Mouse (Mus musculus) forebrain, postnatal 0 days (tissue): ENCODE results near the gene Lrrc4c. TPM values are rescaled to one million over a fixed set of nuclear protein-coding genes. Genes with fewer than 3 reads are reported as not detected.

ENCODE experiments used
- ATAC-seq: fragments of 200-750 bp; cut with Nextera tagmentation; 2 replicates; pipeline ENCODE4 v1.8.0; 2017; ENCODE audit warnings: mild to moderate bottlenecking, moderate library complexity
- DNase-seq: peaks from one replicate; pipeline ENCODE4 v3.0.0-alpha.2; 2015
- H3K27ac ChIP-seq: fragments of 300-500 bp; sonication (generic); 2 replicates; pipeline ENCODE4 v1.5.1; 2014; ENCODE audit warnings: low read depth, mild to moderate bottlenecking, antibody characterized with exemption, low read length, moderate library complexity, mixed read lengths
- H3K27me3 ChIP-seq: fragments of 300-500 bp; sonication (generic); 2 replicates; pipeline ENCODE4 v1.6.1; 2014; ENCODE audit warnings: mild to moderate bottlenecking, low read length, mixed read lengths; ENCODE audit not compliant: insufficient read depth
- H3K36me3 ChIP-seq: fragments of 300-500 bp; sonication (generic); 2 replicates; pipeline ENCODE4 v1.6.1; 2014; ENCODE audit warnings: mild to moderate bottlenecking, moderate library complexity; ENCODE audit not compliant: insufficient read depth
- H3K4me1 ChIP-seq: fragments of 300-500 bp; sonication (generic); 2 replicates; pipeline ENCODE4 v1.6.1; 2014; ENCODE audit warnings: antibody characterized with exemption; ENCODE audit not compliant: insufficient read depth
- H3K4me2 ChIP-seq: fragments of 300-500 bp; sonication (generic); 2 replicates; pipeline ENCODE4 v1.6.1; 2014; ENCODE audit warnings: low read depth, mild to moderate bottlenecking, moderate library complexity
- H3K4me3 ChIP-seq: fragments of 300-500 bp; sonication (generic); 2 replicates; pipeline ENCODE4 v1.5.1; 2014; ENCODE audit warnings: low read depth, low read length, mixed read lengths
- H3K9ac ChIP-seq: fragments of 300-500 bp; sonication (generic); 2 replicates; pipeline ENCODE4 v1.6.1; 2014; ENCODE audit warnings: mild to moderate bottlenecking
- H3K9me3 ChIP-seq: fragments of 300-500 bp; sonication (generic); 2 replicates; pipeline ENCODE4 v1.6.1; 2016; ENCODE audit warnings: low read length
- CTCF ChIP-seq: sonication (generic); IDR thresholded peaks from 2 replicates; pipeline ENCODE4 v1.5.1; 2016; ENCODE audit warnings: antibody characterized with exemption, control low read depth, low read depth
- WGBS: fragments of 180-500 bp; shearing (Covaris S2); extraction: QIAGEN DNeasy Blood & Tissue Kit; methylation state at CpG from one replicate; pipeline ENCODE4 v1.1.7; 2014; 5-methylcytosine and 5-hydroxymethylcytosine counted together
- polyA plus RNA-seq: library from polyadenylated mRNA; unstranded; fragments of >200 nt; fragmentation: Nextera tagmentation; extraction: Ambion mirVana; gene quantifications from 2 replicates; pipeline ENCODE4 v1.2.1, GENCODE M21; 2015
- total RNA-seq: library from RNA; depleted of rRNA; stranded (reverse); fragments of >200 nt; gene quantifications from 2 replicates; pipeline ENCODE4 v1.2.3, GENCODE M21; 2014; rRNA removed

Lrrc4c gene
- 60.7 and 67.6 TPM in 2 replicates for total RNA-seq
- polyA plus RNA-seq: 32.0 and 39.9 TPM in 2 replicates

DNA sequence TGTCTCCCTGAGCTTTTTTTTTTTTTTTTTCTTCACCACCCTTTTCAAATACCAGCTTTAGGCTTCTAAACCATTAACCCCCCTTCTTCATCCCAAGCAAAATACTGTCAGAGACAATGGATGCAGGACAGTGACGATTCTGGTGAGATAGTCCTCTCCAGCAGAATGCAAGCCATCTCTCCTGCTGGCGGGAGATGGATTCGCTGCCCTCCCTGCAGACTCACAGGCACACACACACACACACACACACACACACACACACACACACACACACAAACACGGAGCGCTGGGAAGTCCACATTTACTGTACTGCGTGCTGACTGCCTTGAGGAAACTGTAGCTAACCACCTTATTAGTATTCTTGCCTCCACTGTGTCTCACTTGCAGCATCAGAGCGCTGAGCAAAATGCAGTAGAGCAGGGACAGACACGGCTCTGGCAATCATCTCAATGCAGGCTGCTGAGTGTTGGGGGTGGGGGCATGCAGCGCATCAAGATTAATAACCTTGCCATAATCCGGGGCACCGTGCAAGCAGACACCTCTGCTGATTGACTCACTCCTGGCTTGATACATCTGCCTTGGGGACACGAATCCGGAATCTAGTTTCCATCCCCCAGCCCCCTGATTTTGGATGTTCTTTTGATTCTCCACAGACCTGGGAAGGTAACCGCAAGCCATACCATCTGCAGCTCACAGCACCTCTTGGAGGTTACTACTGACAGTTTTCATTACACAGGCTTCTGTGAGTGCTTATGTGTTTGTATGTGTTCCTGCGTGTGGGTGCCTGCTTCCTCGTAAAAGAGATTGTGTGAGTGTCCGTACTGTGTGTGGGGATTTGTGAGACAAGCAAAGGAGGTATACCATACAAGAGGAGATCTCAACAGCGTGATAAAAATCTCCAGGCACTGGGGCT lies at the start of gene Lrrc4c:
Gene Lrrc4c, plus strand, starts transcription at position 783 of the 913 bp plus-strand sequence.
- H3K4me3 ChIP-seq: peak within 1 kb of the TSS; percentile 49
- H3K4me2 ChIP-seq: peak within 1 kb of the TSS; percentile 71
- no peaks in the 10 kb centered on the region for H3K36me3 ChIP-seq
- no peaks in the 10 kb centered on the region for H3K4me1 ChIP-seq
- ATAC-seq (peak; percentile 75), DNase-seq (peak; percentile 70)
- no peaks in the 10 kb centered on the region for H3K27me3 ChIP-seq
- H3K9me3 ChIP-seq: no peaks in the 10 kb centered on the region
- TF ChIP-seq CTCF: peak; percentile 44
- peak within 1 kb of the TSS; percentile 76 for H3K27ac ChIP-seq
- 2% methylated on average over 18 of the region's 18 CpGs for WGBS
- H3K9ac ChIP-seq: peak within 1 kb of the TSS; percentile 62

DNA sequence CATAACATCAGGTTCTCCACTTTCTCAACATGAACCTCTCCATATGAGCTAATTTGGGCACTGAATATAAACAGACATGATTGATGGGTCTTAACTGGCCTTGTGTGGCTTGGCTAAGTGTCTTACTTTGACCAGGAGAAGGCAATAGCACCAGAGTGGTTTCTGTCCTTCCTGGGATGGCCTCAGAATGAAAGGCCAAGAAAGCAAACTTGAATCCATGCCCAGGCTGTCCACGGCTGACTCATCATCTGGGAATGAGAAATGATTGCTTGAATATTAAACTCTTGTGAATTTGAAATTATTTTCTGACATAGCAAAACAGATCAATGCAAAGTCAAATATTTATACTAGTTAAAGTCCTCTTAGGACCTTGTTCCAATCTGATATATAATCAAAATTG lies 42.9 kb upstream of the Lrrc4c start:
- ATAC-seq (no peak), DNase-seq (no peak)
- Histone ChIP-seq H3K4me2 (no peak overlapping the region), H3K27me3 (no peaks in the 10 kb centered on the region), H3K27ac (no peak overlapping the region), H3K9me3 (no peaks in the 10 kb centered on the region), H3K4me1 (no peaks in the 10 kb centered on the region), H3K36me3 (no peaks in the 10 kb centered on the region), H3K4me3 (no peak overlapping the region), H3K9ac (no peak overlapping the region)
- no peak for TF ChIP-seq CTCF
- WGBS: 87% methylated on average over 1 of the region's 1 CpGs

DNA sequence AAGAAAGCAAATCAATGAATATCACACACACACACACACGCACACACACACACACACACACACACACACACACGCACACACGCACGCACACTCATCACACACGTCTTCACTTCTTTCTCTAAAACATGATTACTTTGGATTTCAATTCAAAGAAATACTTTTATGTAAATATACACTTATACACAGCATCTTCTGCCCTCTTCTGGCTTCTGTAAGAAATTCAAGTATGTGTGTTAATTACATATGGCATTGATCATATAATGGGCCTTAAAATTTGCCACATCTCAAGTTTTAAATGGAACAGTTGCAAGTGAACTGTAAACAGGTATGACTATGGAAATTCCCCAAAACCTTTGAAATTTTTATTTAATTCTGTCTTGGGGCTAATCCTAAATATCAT lies 35.0 kb upstream of the Lrrc4c start:
- no peak overlapping the region for H3K4me3 ChIP-seq
- ATAC-seq: no peak
- H3K36me3 ChIP-seq: no peaks in the 10 kb centered on the region
- 67% methylated on average over 5 of the region's 5 CpGs for WGBS
- no peak overlapping the region for H3K4me2 ChIP-seq
- no peaks in the 10 kb centered on the region for H3K27me3 ChIP-seq
- H3K9ac ChIP-seq: no peak overlapping the region
- no peaks in the 10 kb centered on the region for H3K4me1 ChIP-seq
- TF ChIP-seq CTCF: peak; percentile 42
- peak; percentile 31 for DNase-seq
- H3K9me3 ChIP-seq: no peaks in the 10 kb centered on the region
- H3K27ac ChIP-seq: no peak overlapping the region

DNA sequence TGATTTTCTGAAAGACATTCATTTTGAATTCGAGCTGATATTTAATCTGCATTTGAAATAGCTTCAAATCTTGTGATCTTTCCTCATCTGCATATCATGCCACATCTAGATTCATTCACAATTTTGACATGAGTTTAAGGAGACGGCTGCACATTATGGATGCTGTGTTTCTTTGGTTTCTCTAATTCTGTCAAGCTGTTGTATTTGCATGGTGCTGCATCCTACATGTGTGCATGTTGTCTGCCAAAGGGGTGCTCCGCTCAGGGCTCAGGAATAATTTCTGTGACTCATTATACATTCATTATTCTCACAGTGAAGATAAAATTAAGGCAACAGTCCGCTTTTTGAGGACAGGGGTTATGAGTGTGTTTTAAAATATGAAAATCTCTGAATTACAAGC lies 30.5 kb upstream of the Lrrc4c start:
- Histone ChIP-seq H3K27ac (no peak overlapping the region), H3K4me3 (no peak overlapping the region), H3K27me3 (no peaks in the 10 kb centered on the region), H3K9ac (no peak overlapping the region), H3K9me3 (no peaks in the 10 kb centered on the region), H3K36me3 (no peaks in the 10 kb centered on the region), H3K4me2 (no peak overlapping the region), H3K4me1 (no peaks in the 10 kb centered on the region)
- TF ChIP-seq CTCF: no peak
- ATAC-seq (peak; percentile 91), DNase-seq (peak; percentile 51)
- 25% methylated on average over 4 of the region's 4 CpGs for WGBS

DNA sequence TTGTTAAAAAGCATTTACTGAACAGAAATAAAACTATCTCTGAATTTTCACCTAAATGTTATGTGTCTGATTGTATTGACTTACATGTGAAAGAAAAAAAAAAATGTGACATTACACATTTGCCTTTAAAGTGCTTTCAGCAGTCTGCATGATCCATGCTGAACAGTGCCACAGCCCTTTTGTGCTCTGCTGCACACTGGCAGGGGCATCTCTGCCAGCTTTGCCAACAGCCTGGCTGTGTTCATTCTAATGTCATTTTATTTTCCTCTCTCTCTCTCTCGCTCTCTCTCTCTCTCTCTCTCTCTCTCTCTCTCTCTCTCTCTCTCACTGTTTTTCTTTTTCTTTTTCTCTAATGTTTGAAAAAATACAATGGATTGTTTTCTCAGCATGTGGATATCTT lies 27.4 kb upstream of the Lrrc4c start:
- no peak overlapping the region for H3K9ac ChIP-seq
- no peaks in the 10 kb centered on the region for H3K4me1 ChIP-seq
- H3K27ac ChIP-seq: no peak overlapping the region
- DNase-seq (no peak), ATAC-seq (no peak)
- H3K9me3 ChIP-seq: no peaks in the 10 kb centered on the region
- WGBS: 36% methylated on average over 1 of the region's 1 CpGs
- no peak overlapping the region for H3K4me3 ChIP-seq
- H3K4me2 ChIP-seq: no peak overlapping the region
- H3K27me3 ChIP-seq: no peaks in the 10 kb centered on the region
- no peaks in the 10 kb centered on the region for H3K36me3 ChIP-seq
- no peak for TF ChIP-seq CTCF

DNA sequence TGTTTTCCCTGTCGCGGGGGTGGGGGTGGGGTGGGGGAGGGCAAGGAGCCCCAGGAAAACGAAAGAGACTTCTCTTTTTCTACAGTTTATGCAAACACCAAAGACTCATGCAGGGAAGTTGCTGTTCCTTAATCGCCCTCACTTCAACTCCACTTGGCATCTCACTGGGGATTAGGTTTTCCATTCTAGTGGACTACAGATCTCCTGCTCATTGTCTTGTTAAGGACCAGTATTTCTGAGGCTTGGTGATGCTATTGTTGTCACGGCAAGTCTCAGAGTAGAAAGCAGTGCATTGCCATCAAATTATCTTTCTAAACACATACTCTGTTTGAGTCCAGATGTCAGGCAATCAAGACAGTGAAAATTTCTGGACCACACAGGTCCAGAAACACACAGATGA lies 2.9 kb upstream of the Lrrc4c start:
- no peaks in the 10 kb centered on the region for H3K27me3 ChIP-seq
- no peak for DNase-seq
- ATAC-seq: no peak
- H3K36me3 ChIP-seq: no peaks in the 10 kb centered on the region
- no peak overlapping the region for H3K4me2 ChIP-seq
- no peak overlapping the region for H3K9ac ChIP-seq
- no peak overlapping the region for H3K4me3 ChIP-seq
- no peak overlapping the region for H3K27ac ChIP-seq
- no peaks in the 10 kb centered on the region for H3K4me1 ChIP-seq
- no peak for TF ChIP-seq CTCF
- 5% methylated on average over 5 of the region's 5 CpGs for WGBS
- H3K9me3 ChIP-seq: no peaks in the 10 kb centered on the region

DNA sequence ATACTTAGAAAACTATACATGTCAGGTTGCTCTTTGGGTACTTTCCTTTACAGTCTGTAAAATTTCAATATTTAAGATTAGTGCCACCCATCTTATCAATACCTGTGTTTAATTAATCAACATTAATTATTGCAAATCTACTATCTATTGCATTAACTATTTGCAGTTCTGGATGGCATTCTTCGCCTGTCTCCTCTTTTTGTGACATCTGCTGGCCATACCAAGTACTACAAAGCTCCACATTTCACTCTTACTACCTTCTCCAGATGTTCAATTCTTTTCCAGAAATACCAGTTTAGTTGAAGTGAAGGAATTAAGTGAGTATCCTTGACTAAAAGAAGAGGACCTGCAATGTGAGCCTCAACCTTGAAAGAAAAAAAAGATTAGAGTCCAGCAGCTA lies 1.4 kb upstream of the Lrrc4c start:
- Histone ChIP-seq H3K4me3 (no peak overlapping the region), H3K27ac (no peak overlapping the region), H3K36me3 (no peaks in the 10 kb centered on the region), H3K9me3 (no peaks in the 10 kb centered on the region), H3K27me3 (no peaks in the 10 kb centered on the region), H3K9ac (no peak overlapping the region), H3K4me1 (no peaks in the 10 kb centered on the region), H3K4me2 (no peak overlapping the region)
- no peak for ATAC-seq
- WGBS: 32% methylated on average over 1 of the region's 1 CpGs
- peak; percentile 60 for TF ChIP-seq CTCF
- peak; percentile 30 for DNase-seq
